ENCODE assay signal across 21 mouse cellular contexts in the genomic region with DNA sequence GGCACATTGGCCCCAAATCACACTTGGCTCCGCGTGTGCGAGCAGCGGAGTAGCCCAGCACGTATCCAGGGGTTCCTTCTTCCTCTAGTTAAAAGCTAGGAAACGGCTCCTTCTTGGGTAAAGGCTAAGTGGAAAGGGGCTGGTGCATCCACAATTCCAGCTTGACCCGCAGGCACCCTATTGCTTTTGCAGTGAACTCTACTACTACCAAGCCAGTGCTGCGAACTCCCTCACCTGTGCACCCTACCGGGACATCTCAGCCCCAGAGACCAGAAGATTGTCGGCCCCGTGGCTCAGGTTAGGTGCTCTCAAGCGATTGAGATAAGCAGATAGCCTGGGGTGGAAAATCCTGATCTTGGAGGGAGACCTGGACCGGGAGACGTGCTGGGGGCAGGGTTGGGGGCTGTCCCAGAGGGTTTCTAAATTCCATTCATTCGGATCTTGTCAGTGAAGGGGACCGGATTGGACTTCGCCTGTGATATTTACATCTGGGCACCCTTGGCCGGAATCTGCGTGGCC. TPM values are rescaled to one million over a fixed set of nuclear protein-coding genes. Genes with fewer than 3 reads are reported as not detected.
"Had no signal": no experiment of that assay in that cellular context is flagged by ENCODE, and none has a peak within 500 bp of the region (broad histone marks: within the 10 kb centered on the region; RNA-seq: fewer than 3 reads in every experiment).

No protein-coding gene starts in this region.

- H3K4me2 ChIP-seq: intestine, embryonic 15.5 days; liver, embryonic 13.5 days; midbrain, embryonic 12.5 days; midbrain, embryonic 15.5 days; neural tube, embryonic 12.5 days; neural tube, embryonic 15.5 days had no signal

- H3K4me1 ChIP-seq: liver, embryonic 13.5 days; midbrain, embryonic 12.5 days; midbrain, embryonic 15.5 days; neural tube, embryonic 12.5 days had no signal

- ATAC-seq: intestine, embryonic 15.5 days; midbrain, embryonic 15.5 days had no signal

- H3K27me3 ChIP-seq: intestine, embryonic 15.5 days; liver, embryonic 13.5 days; midbrain, embryonic 12.5 days; midbrain, embryonic 15.5 days; neural tube, embryonic 12.5 days; neural tube, embryonic 15.5 days had no signal

- H3K9ac ChIP-seq: intestine, embryonic 15.5 days; liver, embryonic 13.5 days; midbrain, embryonic 12.5 days; midbrain, embryonic 15.5 days; neural tube, embryonic 12.5 days; neural tube, embryonic 15.5 days had no signal

- DNase-seq: kidney, adult 18-20 months; kidney, adult 9 months; kidney, postnatal 14 days; layer of hippocampus, postnatal 36 days; liver, embryonic 13.5 days; lung, adult 2 months; lung, postnatal 14 days; right cerebral cortex, adult 18-20 months; right cerebral cortex, postnatal 14 days; right cerebral cortex, postnatal 4 days had no signal

- H3K27ac ChIP-seq: intestine, embryonic 15.5 days; left cerebral cortex, adult 2 months; liver, embryonic 13.5 days; macrophage; midbrain, embryonic 12.5 days; midbrain, embryonic 15.5 days; neural tube, embryonic 12.5 days; neural tube, embryonic 15.5 days; stomach, postnatal 0 days had no signal

- H3K36me3 ChIP-seq: intestine, embryonic 15.5 days; liver, embryonic 13.5 days; midbrain, embryonic 12.5 days; midbrain, embryonic 15.5 days; neural tube, embryonic 12.5 days; neural tube, embryonic 15.5 days had no signal

- H3K9me3 ChIP-seq: intestine, embryonic 15.5 days; liver, embryonic 13.5 days; midbrain, embryonic 12.5 days; midbrain, embryonic 15.5 days; neural tube, embryonic 12.5 days; neural tube, embryonic 15.5 days had no signal

- H3K4me3 ChIP-seq: intestine, embryonic 15.5 days; left cerebral cortex, adult 2 months; liver, embryonic 13.5 days; midbrain, embryonic 12.5 days; midbrain, embryonic 15.5 days; neural tube, embryonic 12.5 days; neural tube, embryonic 15.5 days had no signal

RNA-seq across cellular contexts. Expression of gene Cd8a, which starts 1.1 kb away (rescaled TPM):
- polyA plus RNA-seq: intestine, embryonic 15.5 days; limb, embryonic 11.5 days; liver, embryonic 13.5 days; liver, embryonic 16.5 days; midbrain, embryonic 12.5 days; midbrain, embryonic 15.5 days; neural tube, embryonic 12.5 days; neural tube, embryonic 15.5 days; stomach, postnatal 0 days had no signal

RNA-seq across cellular contexts. Expression of gene Cd8b1, which starts 51.8 kb away (rescaled TPM):
- polyA plus RNA-seq: intestine, embryonic 15.5 days; limb, embryonic 14.5 days; liver, embryonic 13.5 days; midbrain, embryonic 12.5 days; midbrain, embryonic 15.5 days; neural tube, embryonic 12.5 days; neural tube, embryonic 15.5 days; stomach, postnatal 0 days had no signal

RNA-seq across cellular contexts. Expression of gene Smyd1, which starts 52.3 kb away (rescaled TPM):
- polyA plus RNA-seq: macrophage had no signal
